Mouse (Mus musculus): ENCODE measurements around the gene Defb36. TPM values are rescaled to one million over a fixed set of nuclear protein-coding genes. Genes with fewer than 3 reads are reported as not detected.
A peak's percentile ranks its signal among the peaks of the same experiment; 100 is the strongest.

Defb36 gene
- total and polyA plus RNA-seq, 2 experiments from 2014 or later, result not detected

- no peak for ATAC-seq
- 80% methylated on average over 4 of the region's 4 CpGs for WGBS
These were observed 2.7 kb upstream of the Defb36 start for GRCm38 (mm10) chr2:152601275-152601960.

GRCm38 (mm10) chr2:152607746-152608145, 3.6 kb downstream of the Defb36 start:
- H3K4me3 ChIP-seq (ENCODE audit: low read length), result no peak overlapping the region
- 77% methylated on average over 6 of the region's 6 CpGs for WGBS
- no peaks in the 10 kb centered on the region for H3K36me3 ChIP-seq (ENCODE audit: insufficient read depth, low read length)
- H3K4me1 ChIP-seq (ENCODE audit: insufficient read depth, low read length), result no peaks in the 10 kb centered on the region
- no peak overlapping the region for H3K27ac ChIP-seq
- H3K9me3 ChIP-seq (ENCODE audit: low read length), result no peaks in the 10 kb centered on the region
- H3K27me3 ChIP-seq (ENCODE audit: insufficient read depth, low read length), result no peaks in the 10 kb centered on the region
- no peak for DNase-seq (ENCODE audit: low spot score)
- H3K9ac ChIP-seq (replicated peaks; ENCODE audit: low read length), result no peak overlapping the region
- TF ChIP-seq CTCF (IDR thresholded peaks at IDR 0.05; ENCODE audit: low read depth), result no peak
- no peak overlapping the region for H3K4me2 ChIP-seq (ENCODE audit: low read depth, low read length)
- ATAC-seq, result no peak

More at GRCm38 (mm10) chr2:152601275-152601960, 2.7 kb upstream of the Defb36 start:
- H3K9me3 ChIP-seq (ENCODE audit: low read length), result no peaks in the 10 kb centered on the region
- peak; percentile 45 for TF ChIP-seq CTCF (IDR thresholded peaks at IDR 0.05; ENCODE audit: low read depth)
- H3K4me1 ChIP-seq (ENCODE audit: insufficient read depth, low read length), result no peaks in the 10 kb centered on the region
- no peak overlapping the region for H3K27ac ChIP-seq
- H3K4me2 ChIP-seq (ENCODE audit: low read depth, low read length), result no peak overlapping the region
- H3K36me3 ChIP-seq (ENCODE audit: insufficient read depth, low read length), result no peaks in the 10 kb centered on the region
- no peak overlapping the region for H3K4me3 ChIP-seq (ENCODE audit: low read length)
- no peak for DNase-seq (ENCODE audit: low spot score)
- H3K27me3 ChIP-seq (ENCODE audit: insufficient read depth, low read length), result no peaks in the 10 kb centered on the region
- no peak overlapping the region for H3K9ac ChIP-seq (replicated peaks; ENCODE audit: low read length)

DNA sequence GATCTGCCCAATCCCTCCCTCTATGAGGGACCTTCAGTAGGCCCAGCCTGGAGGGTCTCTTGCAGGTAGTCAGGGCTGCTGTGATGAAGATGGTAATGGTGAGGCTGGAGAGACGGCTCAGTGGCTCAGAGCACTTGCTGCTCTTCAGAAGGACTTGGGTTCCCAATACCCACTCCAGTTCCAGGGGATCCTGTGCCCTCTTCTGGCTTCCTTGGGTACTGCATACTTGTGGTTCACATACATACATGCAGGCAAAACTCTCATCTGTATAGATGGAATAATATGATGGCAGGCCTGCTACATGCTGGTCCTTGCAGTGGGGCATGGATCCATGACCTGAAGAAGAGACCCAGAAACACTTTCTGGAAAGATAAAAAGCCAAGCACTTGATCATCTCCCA, 4.6 kb downstream of the Defb36 start:
- H3K36me3 ChIP-seq (ENCODE audit: insufficient read depth, low read length), result no peaks in the 10 kb centered on the region
- no peak overlapping the region for H3K4me2 ChIP-seq (ENCODE audit: low read depth, low read length)
- ATAC-seq (no peak), DNase-seq (ENCODE audit: low spot score) (no peak)
- TF ChIP-seq CTCF (IDR thresholded peaks at IDR 0.05; ENCODE audit: low read depth), result peak; percentile 19; the same call in 1 of the 2 replicates
- WGBS, result 92% methylated on average over 1 of the region's 1 CpGs
- no peaks in the 10 kb centered on the region for H3K27me3 ChIP-seq (ENCODE audit: insufficient read depth, low read length)
- H3K4me3 ChIP-seq (ENCODE audit: low read length), result no peak overlapping the region
- H3K9me3 ChIP-seq (ENCODE audit: low read length), result no peaks in the 10 kb centered on the region
- no peak overlapping the region for H3K9ac ChIP-seq (replicated peaks; ENCODE audit: low read length)
- H3K4me1 ChIP-seq (ENCODE audit: insufficient read depth, low read length), result no peaks in the 10 kb centered on the region
- H3K27ac ChIP-seq, result no peak overlapping the region

- no peak for TF ChIP-seq CTCF (IDR thresholded peaks at IDR 0.05; ENCODE audit: low read depth)
- no peak for DNase-seq (ENCODE audit: low spot score)
- Histone ChIP-seq H3K4me1 (ENCODE audit: insufficient read depth, low read length) (no peaks in the 10 kb centered on the region), H3K4me2 (ENCODE audit: low read depth, low read length) (no peak overlapping the region), H3K27ac (no peak overlapping the region), H3K27me3 (ENCODE audit: insufficient read depth, low read length) (no peaks in the 10 kb centered on the region), H3K9ac (replicated peaks; ENCODE audit: low read length) (no peak overlapping the region), H3K4me3 (ENCODE audit: low read length) (no peak overlapping the region), H3K36me3 (ENCODE audit: insufficient read depth, low read length) (no peaks in the 10 kb centered on the region), H3K9me3 (ENCODE audit: low read length) (no peaks in the 10 kb centered on the region)
- WGBS, result 48% methylated on average over 7 of the region's 8 CpGs
- no peak for ATAC-seq
These were observed 8.1 kb downstream of the Defb36 start for GRCm38 (mm10) chr2:152612193-152612592.

DNA sequence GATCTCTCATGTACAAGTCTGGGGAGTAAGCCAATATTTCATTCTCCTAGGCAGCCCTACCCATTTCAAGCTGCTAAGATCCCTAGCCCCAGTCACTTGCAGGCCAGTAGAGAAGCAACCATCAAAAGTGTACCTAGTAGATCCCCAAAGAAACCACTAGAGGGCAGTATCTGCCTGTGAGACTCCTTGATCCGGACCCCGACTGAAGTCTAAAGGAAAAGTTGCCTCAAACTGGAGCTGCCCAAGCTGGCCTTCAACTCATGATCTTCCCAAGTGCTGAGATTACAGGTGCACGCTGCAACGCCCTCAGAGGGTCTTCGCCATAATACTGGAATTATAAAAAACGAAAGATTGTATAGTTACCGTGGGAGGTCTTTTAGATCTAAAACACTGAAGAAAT, 11.4 kb downstream of the Defb36 start:
- Histone ChIP-seq H3K4me3 (ENCODE audit: low read length) (no peak overlapping the region), H3K36me3 (ENCODE audit: insufficient read depth, low read length) (no peaks in the 10 kb centered on the region), H3K9me3 (ENCODE audit: low read length) (no peaks in the 10 kb centered on the region), H3K27ac (no peak overlapping the region), H3K27me3 (ENCODE audit: insufficient read depth, low read length) (no peaks in the 10 kb centered on the region), H3K4me2 (ENCODE audit: low read depth, low read length) (no peak overlapping the region), H3K9ac (replicated peaks; ENCODE audit: low read length) (no peak overlapping the region), H3K4me1 (ENCODE audit: insufficient read depth, low read length) (no peaks in the 10 kb centered on the region)
- 13% methylated on average over 7 of the region's 7 CpGs for WGBS
- DNase-seq (ENCODE audit: low spot score) (peak; percentile 90), ATAC-seq (peak; percentile 64)
- peak; percentile 92 for TF ChIP-seq CTCF (IDR thresholded peaks at IDR 0.05; ENCODE audit: low read depth)

DNA sequence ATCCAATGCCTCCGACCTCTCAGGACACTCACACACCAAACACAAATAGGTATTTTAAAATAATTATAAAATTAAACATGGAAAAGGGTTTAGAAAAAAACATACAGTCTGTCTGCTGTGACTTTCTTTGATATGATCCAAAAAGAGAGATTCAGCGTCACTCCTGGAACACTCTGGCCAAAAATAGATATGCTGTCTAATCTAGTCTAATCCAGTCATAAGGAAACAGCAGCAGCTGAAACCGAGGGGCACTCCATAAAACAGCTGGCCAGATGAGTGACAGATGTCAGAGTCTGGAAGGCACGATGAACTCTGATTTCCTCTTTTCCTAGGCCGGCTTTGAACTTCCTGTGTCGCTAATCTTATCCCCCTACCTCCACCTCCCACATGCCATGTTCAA, 12.3 kb downstream of the Defb36 start:
- Histone ChIP-seq H3K9me3 (ENCODE audit: low read length) (no peaks in the 10 kb centered on the region), H3K36me3 (ENCODE audit: insufficient read depth, low read length) (no peaks in the 10 kb centered on the region), H3K4me1 (ENCODE audit: insufficient read depth, low read length) (no peaks in the 10 kb centered on the region), H3K27ac (no peak overlapping the region), H3K4me2 (ENCODE audit: low read depth, low read length) (no peak overlapping the region), H3K27me3 (ENCODE audit: insufficient read depth, low read length) (no peaks in the 10 kb centered on the region), H3K4me3 (ENCODE audit: low read length) (no peak overlapping the region), H3K9ac (replicated peaks; ENCODE audit: low read length) (no peak overlapping the region)
- DNase-seq (ENCODE audit: low spot score), result no peak
- no peak for ATAC-seq
- no peak for TF ChIP-seq CTCF (IDR thresholded peaks at IDR 0.05; ENCODE audit: low read depth)
- WGBS, result 86% methylated on average over 6 of the region's 6 CpGs

GRCm38 (mm10) chr2:152617374-152617773, 13.2 kb downstream of the Defb36 start:
- H3K9ac ChIP-seq (replicated peaks; ENCODE audit: low read length), result no peak overlapping the region
- 67% methylated on average over 5 of the region's 5 CpGs for WGBS
- peak; percentile 52 for TF ChIP-seq CTCF (IDR thresholded peaks at IDR 0.05; ENCODE audit: low read depth)

More at GRCm38 (mm10) chr2:152617374-152617773, 13.2 kb downstream of the Defb36 start:
- H3K36me3 ChIP-seq (ENCODE audit: insufficient read depth, low read length), result no peaks in the 10 kb centered on the region
- no peak overlapping the region for H3K27ac ChIP-seq
- DNase-seq (ENCODE audit: low spot score) (no peak), ATAC-seq (no peak)
- no peaks in the 10 kb centered on the region for H3K4me1 ChIP-seq (ENCODE audit: insufficient read depth, low read length)
- no peak overlapping the region for H3K4me3 ChIP-seq (ENCODE audit: low read length)
- H3K27me3 ChIP-seq (ENCODE audit: insufficient read depth, low read length), result no peaks in the 10 kb centered on the region
- H3K4me2 ChIP-seq (ENCODE audit: low read depth, low read length), result no peak overlapping the region
- no peaks in the 10 kb centered on the region for H3K9me3 ChIP-seq (ENCODE audit: low read length)
